11 mouse cellular contexts compared by ENCODE assay signal in genomic region chr17:31840423-31841003, GRCm38 (mm10). TPM values are rescaled to one million over a fixed set of nuclear protein-coding genes. Genes with fewer than 3 reads are reported as not detected.
DNase-seq lines count a peak whose midpoint lies in the region; ATAC-seq and TF ChIP-seq lines count a peak whose summit lies in the region.
"Had no signal": no experiment of that assay in that cellular context is flagged by ENCODE, and none has a peak within 500 bp of the region (broad histone marks: within the 10 kb centered on the region; RNA-seq: fewer than 3 reads in every experiment).

No protein-coding gene starts in this region.

- no peak overlapping the region for H3K4me2 ChIP-seq in forebrain, embryonic 13.5 days
- no peak overlapping the region for H3K4me2 ChIP-seq in forebrain, embryonic 11.5 days (ENCODE audit: low read depth, low read length, severe bottlenecking)
- H3K4me2 ChIP-seq in stomach, embryonic 16.5 days (ENCODE audit: low read depth, low read length), result no peak overlapping the region
- H3K4me2 ChIP-seq in stomach, postnatal 0 days (replicated peaks; ENCODE audit: low read depth), result no peak overlapping the region
- H3K4me2 ChIP-seq: embryonic facial prominence, embryonic 12.5 days; hindbrain, embryonic 13.5 days had no signal

- TF ChIP-seq EP300 in stomach, postnatal 0 days (optimal IDR thresholded peaks at IDR 0.05), result no peak

- no peak overlapping the region for H3K9ac ChIP-seq in forebrain, embryonic 13.5 days
- H3K9ac ChIP-seq in forebrain, embryonic 11.5 days (ENCODE audit: low read length), result no peak overlapping the region
- H3K9ac ChIP-seq in stomach, embryonic 16.5 days (ENCODE audit: low read length), result no peak overlapping the region
- H3K9ac ChIP-seq in stomach, postnatal 0 days (ENCODE audit: low read length), result no peak overlapping the region
- H3K9ac ChIP-seq: embryonic facial prominence, embryonic 12.5 days; hindbrain, embryonic 13.5 days had no signal

- ATAC-seq in forebrain, embryonic 13.5 days, result 0 out of 2 replicates have a peak, but pooled peaks have one; percentile 21
- no peak for ATAC-seq in forebrain, embryonic 11.5 days (replicated peaks; ENCODE audit: low FRiP score)
- ATAC-seq in stomach, embryonic 16.5 days (ENCODE audit: insufficient read depth, low FRiP score), result no peak
- ATAC-seq in stomach, postnatal 0 days (ENCODE audit: low FRiP score, low TSS enrichment), result no peak
- peak; percentile 41 for ATAC-seq in monocyte, adult 5-6 weeks (replicated peaks; ENCODE audit: insufficient number of reproducible peaks, low FRiP score, low TSS enrichment, poor library complexity, severe bottlenecking)

- H3K36me3 ChIP-seq in forebrain, embryonic 13.5 days (ENCODE audit: poor library complexity, severe bottlenecking), result peaks cover 21% of the 10 kb centered on the region
- H3K36me3 ChIP-seq in forebrain, embryonic 11.5 days (ENCODE audit: control insufficient read depth, insufficient read depth, low read length), result no peaks in the 10 kb centered on the region; the same call in 1 of the 2 replicates
- H3K36me3 ChIP-seq in stomach, embryonic 16.5 days (ENCODE audit: control insufficient read depth, insufficient read depth, low read length), result peaks cover 13% of the 10 kb centered on the region
- peaks cover 6% of the 10 kb centered on the region; the same call in 1 of the 2 replicates for H3K36me3 ChIP-seq in stomach, postnatal 0 days (ENCODE audit: control insufficient read depth, insufficient read depth, low read length)

- H3K27ac ChIP-seq in forebrain, embryonic 13.5 days, result no peak overlapping the region
- no peak overlapping the region for H3K27ac ChIP-seq in forebrain, embryonic 11.5 days (ENCODE audit: low read depth, low read length)
- H3K27ac ChIP-seq in stomach, embryonic 16.5 days (ENCODE audit: low read length), result peak overlapping the region; percentile 86
- no peak overlapping the region for H3K27ac ChIP-seq in stomach, postnatal 0 days (replicated peaks)
- H3K27ac ChIP-seq: embryonic facial prominence, embryonic 12.5 days; hindbrain, embryonic 13.5 days had no signal

- peaks cover 13% of the 10 kb centered on the region for H3K4me1 ChIP-seq in forebrain, embryonic 13.5 days
- no peaks in the 10 kb centered on the region for H3K4me1 ChIP-seq in forebrain, embryonic 11.5 days (replicated peaks; ENCODE audit: control insufficient read depth, insufficient read depth, low read length)
- H3K4me1 ChIP-seq in stomach, embryonic 16.5 days (ENCODE audit: control insufficient read depth, insufficient read depth, low read length), result peaks cover 43% of the 10 kb centered on the region
- H3K4me1 ChIP-seq in stomach, postnatal 0 days (replicated peaks; ENCODE audit: control insufficient read depth, insufficient read depth), result peaks cover 20% of the 10 kb centered on the region

- 0 out of 2 replicates have a peak, but pooled peaks cover 5% of the 10 kb centered on the region for H3K9me3 ChIP-seq in forebrain, embryonic 13.5 days (replicated peaks)
- no peaks in the 10 kb centered on the region for H3K9me3 ChIP-seq in forebrain, embryonic 11.5 days (ENCODE audit: control insufficient read depth, low read length)
- H3K9me3 ChIP-seq in stomach, embryonic 16.5 days (replicated peaks; ENCODE audit: control insufficient read depth, low read length), result no peaks in the 10 kb centered on the region
- H3K9me3 ChIP-seq in stomach, postnatal 0 days (ENCODE audit: control insufficient read depth, low read length), result no peaks in the 10 kb centered on the region
- H3K9me3 ChIP-seq: embryonic facial prominence, embryonic 12.5 days; hindbrain, embryonic 13.5 days had no signal

- no peak for DNase-seq in forebrain, embryonic 11.5 days (ENCODE audit: low spot score)
- no peak for DNase-seq in stomach, postnatal 0 days (ENCODE audit: low spot score)
- no peak for DNase-seq in layer of hippocampus, adult 11-12 months (ENCODE audit: low spot score)
- DNase-seq in gastrocnemius, adult 18-20 months (ENCODE audit: low spot score), result no peak
- no peak for DNase-seq in heart, adult 8-10 months (ENCODE audit: low spot score)
- DNase-seq: right cerebral cortex, postnatal 4 days had no signal

- no peak for TF ChIP-seq CTCF in stomach, postnatal 0 days (IDR thresholded peaks at IDR 0.05; ENCODE audit: low read depth)

- H3K27me3 ChIP-seq in forebrain, embryonic 13.5 days, result no peaks in the 10 kb centered on the region
- no peaks in the 10 kb centered on the region for H3K27me3 ChIP-seq in forebrain, embryonic 11.5 days (ENCODE audit: control insufficient read depth, insufficient read depth, low read length)
- no peaks in the 10 kb centered on the region for H3K27me3 ChIP-seq in stomach, embryonic 16.5 days (ENCODE audit: control insufficient read depth, insufficient read depth, low read length)
- no peaks in the 10 kb centered on the region for H3K27me3 ChIP-seq in stomach, postnatal 0 days (ENCODE audit: control insufficient read depth, insufficient read depth, low read length)
- H3K27me3 ChIP-seq: embryonic facial prominence, embryonic 12.5 days; hindbrain, embryonic 13.5 days had no signal

- no peak overlapping the region for H3K4me3 ChIP-seq in forebrain, embryonic 13.5 days
- no peak overlapping the region for H3K4me3 ChIP-seq in forebrain, embryonic 11.5 days (ENCODE audit: low read depth, low read length)
- no peak overlapping the region for H3K4me3 ChIP-seq in stomach, embryonic 16.5 days (replicated peaks; ENCODE audit: low read length)
- H3K4me3 ChIP-seq in stomach, postnatal 0 days (ENCODE audit: low read depth, low read length), result no peak overlapping the region
- H3K4me3 ChIP-seq: embryonic facial prominence, embryonic 12.5 days; hindbrain, embryonic 13.5 days had no signal

- WGBS in forebrain, embryonic 13.5 days, result 67% methylated on average over 6 of the region's 6 CpGs
- 74% methylated on average over 6 of the region's 6 CpGs for WGBS in forebrain, embryonic 11.5 days
- 71% methylated on average over 6 of the region's 6 CpGs for WGBS in stomach, embryonic 16.5 days
- WGBS in stomach, postnatal 0 days, result 69% methylated on average over 6 of the region's 6 CpGs

RNA-seq across cellular contexts. Expression of gene Sik1, which starts 15.1 kb away (rescaled TPM):
- 13.5 and 13.8 TPM in 2 replicates for polyA plus RNA-seq in forebrain, embryonic 13.5 days (2015; fragmentation: Nextera tagmentation; extraction: Ambion mirVana)
- 15.6 and 16.7 TPM in 2 replicates for polyA plus RNA-seq in forebrain, embryonic 11.5 days (2014; fragmentation: Nextera tagmentation; extraction: Ambion mirVana)
- polyA plus RNA-seq in stomach, embryonic 16.5 days (2015; fragmentation: Nextera tagmentation; extraction: Ambion mirVana), result 18.4 and 20.2 TPM in 2 replicates
- 18.2 and 19.8 TPM in 2 replicates for polyA plus RNA-seq in stomach, postnatal 0 days (2015; fragmentation: Nextera tagmentation; extraction: Ambion mirVana)
- total RNA-seq in monocyte, adult 5-6 weeks (2017), result 146 to 224 TPM (median 193 TPM) in 3 replicates
- total RNA-seq in gastrocnemius, adult 18-20 months (2021), result 10 to 100 TPM; 23.5 to 27.8 TPM
- 10 to 100 TPM; 19.0 to 34.0 (median 30.2) TPM for total RNA-seq in heart, adult 8-10 months (2022)

Comparison
In these comparisons a context has a peak if more than half of its experiments do, and no peak if none do; other contexts are left out.
1. ATAC-seq: peak in forebrain, embryonic 13.5 days (single experiment) and monocyte, adult 5-6 weeks (single experiment); none in forebrain, embryonic 11.5 days (single experiment), stomach, embryonic 16.5 days (single experiment) and stomach, postnatal 0 days (single experiment).